Mouse (Mus musculus): ENCODE results near the gene Inha.

DNA sequence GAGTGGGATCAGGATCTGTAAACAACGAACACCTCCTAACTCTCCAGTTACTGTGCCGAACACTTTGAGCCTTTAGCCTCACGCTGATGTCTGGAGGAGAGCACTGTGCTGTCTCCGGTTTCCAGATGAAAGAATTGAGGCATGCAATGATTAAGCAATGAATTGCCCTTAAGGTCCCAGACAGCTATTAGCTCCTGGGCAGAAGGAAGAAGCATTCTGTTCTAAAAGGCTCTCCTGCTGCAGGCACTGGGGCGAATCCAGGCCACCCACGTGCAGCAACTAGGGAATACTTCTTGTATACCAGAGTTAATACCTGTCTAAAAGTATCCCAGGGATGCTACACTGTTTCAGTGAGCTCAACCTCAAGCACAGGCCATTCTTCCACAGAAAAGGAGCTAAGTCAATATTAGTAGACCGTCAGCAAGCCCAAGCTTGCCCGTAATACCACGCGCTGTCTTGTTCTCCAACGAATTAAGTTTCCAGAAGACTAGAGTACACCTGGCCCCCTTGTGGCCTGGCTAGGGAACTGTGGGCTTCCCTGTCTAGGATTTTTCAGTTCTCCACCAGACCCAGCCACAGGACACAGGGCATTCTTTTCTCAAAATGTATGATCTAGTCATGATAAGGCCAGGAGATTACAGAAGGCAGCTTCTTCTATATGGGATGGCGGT lies 11.9 kb upstream of the Inha start:
- TF ChIP-seq CHD2 (IDR thresholded peaks at IDR 0.05; ENCODE audit: low read depth, low read length), result no peak
- no peak for TF ChIP-seq MAFK (IDR thresholded peaks at IDR 0.05; ENCODE audit: insufficient read depth, low read depth, low read length)
- TF ChIP-seq ZNF384 (IDR thresholded peaks at IDR 0.05; ENCODE audit: low read depth, low read length), result no peak
- no peak for TF ChIP-seq HCFC1 (IDR thresholded peaks at IDR 0.05; ENCODE audit: borderline replicate concordance, insufficient read depth, low read length)

Measured in ES-E14 (cell line).